Mouse (Mus musculus) midbrain, embryonic 12.5 days (tissue): ENCODE data around the gene Irs2. TPM values are rescaled to one million over a fixed set of nuclear protein-coding genes. Genes with fewer than 3 reads are reported as not detected.

ENCODE experiments used
- ATAC-seq: fragments of 200-750 bp; cut with Nextera tagmentation; 2 replicates; pipeline ENCODE4 v1.8.0; 2017; ENCODE audit warnings: low read depth, moderate TSS enrichment, moderate library complexity; ENCODE audit not compliant: low FRiP score
- H3K27ac ChIP-seq: fragments of 300-500 bp; sonication (generic); replicated peaks from 2 replicates; pipeline ENCODE4 v1.5.1; 2016; ENCODE audit warnings: mild to moderate bottlenecking
- H3K27me3 ChIP-seq: fragments of 300-500 bp; sonication (generic); 2 replicates; pipeline ENCODE4 v1.6.1; 2016; ENCODE audit warnings: mild to moderate bottlenecking
- H3K36me3 ChIP-seq: fragments of 300-500 bp; sonication (generic); 2 replicates; pipeline ENCODE4 v1.6.1; 2016
- H3K4me1 ChIP-seq: fragments of 300-500 bp; sonication (generic); 2 replicates; pipeline ENCODE4 v1.6.1; 2016
- H3K4me2 ChIP-seq: fragments of 300-500 bp; sonication (generic); replicated peaks from 2 replicates; pipeline ENCODE4 v1.6.1; 2016; ENCODE audit warnings: mild to moderate bottlenecking, moderate library complexity
- H3K4me3 ChIP-seq: fragments of 300-500 bp; sonication (generic); 2 replicates; pipeline ENCODE4 v1.5.1; 2016; ENCODE audit warnings: mild to moderate bottlenecking
- H3K9ac ChIP-seq: fragments of 300-500 bp; sonication (generic); replicated peaks from 2 replicates; pipeline ENCODE4 v1.6.1; 2016; ENCODE audit warnings: mild to moderate bottlenecking, moderate library complexity
- H3K9me3 ChIP-seq: fragments of 300-500 bp; sonication (generic); 2 replicates; pipeline ENCODE4 v1.6.1; 2016; ENCODE audit warnings: mild to moderate bottlenecking
- WGBS: fragments of 180-500 bp; shearing (Covaris S2); methylation state at CpG from one replicate; pipeline ENCODE4 v1.1.7; 2016; 5-methylcytosine and 5-hydroxymethylcytosine counted together
- polyA plus RNA-seq: library from polyadenylated mRNA; unstranded; fragments of >200 nt; fragmentation: Nextera tagmentation; extraction: Ambion mirVana; gene quantifications from 2 replicates; pipeline ENCODE4 v1.2.1, GENCODE M21; 2016

Gene Irs2
- polyA plus RNA-seq: 7.9 and 10.0 TPM in 2 replicates

DNA sequence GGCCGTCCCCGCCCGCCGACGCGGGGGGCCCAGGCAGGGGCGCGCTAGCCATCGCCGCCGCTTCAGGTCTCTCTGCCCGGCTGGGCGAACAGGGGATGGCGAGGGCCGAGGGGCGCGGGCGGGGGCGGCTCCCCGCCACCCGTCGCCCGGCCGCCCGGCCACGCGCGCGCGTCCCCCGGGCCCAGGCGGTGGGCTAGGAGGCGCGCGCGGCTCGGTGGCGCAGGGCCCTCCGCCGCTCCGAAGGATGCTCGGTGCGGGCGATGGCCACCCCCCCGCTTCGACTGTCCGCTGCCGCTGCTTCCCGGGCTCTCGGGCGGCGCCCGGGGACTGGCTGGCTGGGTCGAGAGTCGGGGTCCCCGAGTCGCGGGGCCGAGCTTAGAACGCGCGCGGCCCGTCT is at the start of gene Irs2:
Irs2 (minus strand) TSS at position 80 of the 397 bp plus-strand sequence.
- Histone ChIP-seq H3K4me2 (peak within 1 kb of the TSS; percentile 82), H3K4me1 (peaks cover 49% of the 10 kb centered on the region), H3K9me3 (no peaks in the 10 kb centered on the region), H3K27me3 (0 out of 2 replicates have a peak, but pooled peaks cover 10% of the 10 kb centered on the region), H3K36me3 (peaks cover 8% of the 10 kb centered on the region; the same call in 1 of the 2 replicates), H3K4me3 (peak within 1 kb of the TSS; percentile 84), H3K27ac (peak within 1 kb of the TSS; percentile 98), H3K9ac (peak within 1 kb of the TSS; percentile 89)
- ATAC-seq: no peak; the same call in 1 of the 2 replicates
- under 1% methylated on average over 50 of the region's 64 CpGs for WGBS

DNA sequence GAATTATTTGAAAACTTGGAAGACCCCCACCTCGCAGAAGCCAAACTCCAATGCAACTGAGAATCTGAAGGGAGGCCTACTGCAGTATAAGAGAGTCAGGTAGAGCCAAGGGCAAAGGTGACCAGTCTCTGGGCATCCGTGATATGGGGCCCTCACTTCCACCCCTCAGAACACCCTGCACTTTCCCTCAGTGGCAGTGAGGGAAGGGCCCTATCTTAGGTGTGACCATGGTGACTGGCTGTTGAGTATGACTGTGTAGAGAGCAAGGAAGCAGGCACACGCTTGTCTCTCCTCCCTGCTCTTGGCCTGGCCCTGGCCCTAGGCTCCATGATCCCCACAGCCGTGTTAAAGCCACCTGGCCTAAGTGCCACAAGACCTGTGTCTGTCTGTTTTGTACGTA is 48.4 kb upstream of the Irs2 start:
- Histone ChIP-seq H3K36me3 (no peaks in the 10 kb centered on the region), H3K4me2 (no peak overlapping the region), H3K9ac (no peak overlapping the region), H3K27ac (no peak overlapping the region), H3K27me3 (no peaks in the 10 kb centered on the region), H3K4me3 (no peak overlapping the region), H3K9me3 (no peaks in the 10 kb centered on the region), H3K4me1 (no peaks in the 10 kb centered on the region)
- no peak for ATAC-seq
- WGBS: 90% methylated on average over 5 of the region's 5 CpGs

DNA sequence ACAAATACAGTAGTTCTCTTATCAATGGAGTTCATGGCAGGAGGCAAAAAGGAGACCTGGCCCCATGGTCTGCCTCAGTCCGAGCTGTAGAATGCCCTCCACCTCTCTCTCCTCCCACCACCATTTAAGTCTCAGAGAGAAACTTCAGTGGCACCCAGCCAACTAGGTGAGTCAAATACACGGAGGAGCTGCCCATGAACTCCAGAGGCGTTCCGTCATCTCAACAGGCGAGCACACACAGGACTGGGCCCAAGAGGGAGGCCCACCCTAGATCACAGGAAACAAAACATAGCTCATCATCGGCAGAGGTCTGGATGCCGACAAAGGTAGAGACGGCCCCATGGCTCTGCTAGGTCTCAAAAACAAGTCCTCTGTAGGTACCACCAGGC is 47.9 kb upstream of the Irs2 start:
- ATAC-seq: no peak
- no peaks in the 10 kb centered on the region for H3K36me3 ChIP-seq
- H3K9ac ChIP-seq: no peak overlapping the region
- WGBS: 95% methylated on average over 8 of the region's 8 CpGs
- H3K27ac ChIP-seq: no peak overlapping the region
- no peak overlapping the region for H3K4me2 ChIP-seq
- no peaks in the 10 kb centered on the region for H3K4me1 ChIP-seq
- no peaks in the 10 kb centered on the region for H3K27me3 ChIP-seq
- H3K9me3 ChIP-seq: no peaks in the 10 kb centered on the region
- no peak overlapping the region for H3K4me3 ChIP-seq

DNA sequence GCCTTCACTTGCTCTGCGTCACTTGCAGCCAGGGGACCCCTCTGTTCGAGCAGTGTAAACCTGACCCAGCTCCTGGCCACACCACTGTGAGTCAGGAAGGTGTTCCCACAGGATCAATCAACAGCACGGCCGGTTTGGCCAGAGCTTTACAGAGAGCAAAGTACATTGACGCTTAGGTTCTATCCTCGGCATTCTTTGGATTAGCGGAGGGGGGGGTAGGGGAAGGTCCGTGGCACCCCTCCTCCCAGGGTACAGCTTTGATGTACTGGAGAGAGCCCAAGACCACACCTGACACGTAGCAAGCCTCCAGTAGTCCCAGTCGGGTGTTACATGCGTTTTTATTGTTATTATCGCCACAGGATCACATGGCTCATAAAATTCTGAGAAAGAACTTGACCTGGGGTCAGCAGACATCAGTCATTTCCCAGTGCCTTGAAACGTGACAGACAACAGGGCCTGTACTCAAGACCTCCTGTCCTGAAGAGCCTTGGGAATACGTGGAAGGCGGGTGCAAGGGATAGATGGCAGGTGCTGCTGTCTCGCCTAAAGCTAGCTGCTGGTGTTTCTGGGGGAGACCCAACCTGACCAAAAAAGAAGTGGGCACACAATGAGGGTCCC is 47.4 kb upstream of the Irs2 start:
- H3K9me3 ChIP-seq: no peaks in the 10 kb centered on the region
- H3K9ac ChIP-seq: no peak overlapping the region
- no peaks in the 10 kb centered on the region for H3K27me3 ChIP-seq
- H3K27ac ChIP-seq: no peak overlapping the region
- no peak overlapping the region for H3K4me2 ChIP-seq
- no peak for ATAC-seq
- H3K36me3 ChIP-seq: no peaks in the 10 kb centered on the region
- WGBS: 76% methylated on average over 16 of the region's 16 CpGs
- no peak overlapping the region for H3K4me3 ChIP-seq
- no peaks in the 10 kb centered on the region for H3K4me1 ChIP-seq

DNA sequence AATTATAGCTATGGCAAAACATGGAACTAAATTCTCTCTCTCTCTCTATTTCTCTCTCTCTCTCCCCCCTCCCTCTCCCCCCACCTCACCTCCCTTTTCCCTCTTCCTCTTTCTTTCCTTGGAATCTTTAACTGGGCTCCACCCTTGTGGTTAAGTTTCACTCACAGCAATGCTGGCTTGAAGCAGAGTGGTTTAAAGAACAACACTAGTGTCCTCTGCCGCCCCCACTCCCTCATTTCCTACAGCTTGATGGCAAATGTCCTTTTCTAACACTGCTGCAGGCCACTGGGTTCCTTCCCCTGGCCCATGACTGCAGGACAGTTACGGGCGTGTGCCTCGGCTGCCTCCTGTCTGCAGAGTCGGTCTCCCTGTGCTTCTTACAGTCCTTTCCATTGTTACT is 41.6 kb upstream of the Irs2 start:
- Histone ChIP-seq H3K36me3 (no peaks in the 10 kb centered on the region), H3K27ac (no peak overlapping the region), H3K4me1 (0 out of 2 replicates have a peak, but pooled peaks cover 3% of the 10 kb centered on the region), H3K4me3 (no peak overlapping the region), H3K27me3 (no peaks in the 10 kb centered on the region), H3K4me2 (no peak overlapping the region), H3K9me3 (no peaks in the 10 kb centered on the region), H3K9ac (no peak overlapping the region)
- 72% methylated on average over 5 of the region's 5 CpGs for WGBS
- no peak for ATAC-seq

DNA sequence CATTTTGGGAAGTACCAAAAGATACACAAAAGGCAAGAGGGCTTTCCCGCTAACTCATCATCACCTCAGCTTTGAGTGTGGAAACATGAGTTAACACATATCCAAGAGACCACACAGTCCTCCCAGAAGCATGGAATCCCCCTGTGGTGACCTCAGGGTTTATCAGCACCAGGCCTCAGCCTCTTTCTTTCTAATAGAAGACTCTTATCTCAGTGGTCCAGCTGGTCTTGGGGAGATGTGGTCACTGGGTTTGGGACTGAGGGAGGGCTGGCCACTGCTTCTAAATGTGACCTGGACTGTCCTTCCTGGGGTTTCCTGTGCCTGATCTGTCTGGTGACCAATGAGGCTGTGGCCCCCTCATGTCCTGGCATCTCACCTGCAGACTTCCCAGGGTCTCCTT is 39.6 kb upstream of the Irs2 start:
- Histone ChIP-seq H3K4me3 (no peak overlapping the region), H3K27me3 (no peaks in the 10 kb centered on the region), H3K9me3 (no peaks in the 10 kb centered on the region), H3K4me1 (peaks cover 3% of the 10 kb centered on the region; the same call in 1 of the 2 replicates), H3K36me3 (no peaks in the 10 kb centered on the region), H3K4me2 (no peak overlapping the region), H3K9ac (no peak overlapping the region), H3K27ac (no peak overlapping the region)
- no peak for ATAC-seq
- 90% methylated on average over 1 of the region's 1 CpGs for WGBS

DNA sequence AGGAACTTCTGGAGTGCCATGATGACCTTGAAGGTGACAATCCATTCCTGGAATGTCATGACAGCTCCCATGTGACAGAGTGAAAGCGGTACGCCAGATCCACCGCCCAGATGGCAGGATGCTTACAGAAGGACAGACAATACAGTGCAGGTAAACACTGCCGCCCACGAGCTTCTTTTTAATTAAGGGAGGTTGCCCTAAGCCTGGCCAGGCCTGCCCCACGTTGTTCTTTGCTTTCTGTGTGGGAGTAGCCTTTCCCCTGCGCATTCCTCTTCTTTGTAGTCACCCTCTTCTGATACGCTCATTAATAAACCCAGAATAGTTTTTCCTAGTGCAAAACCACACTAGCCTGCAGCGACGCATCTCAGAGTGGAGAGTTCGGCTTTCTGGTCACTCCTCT is 36.4 kb upstream of the Irs2 start:
- Histone ChIP-seq H3K27me3 (no peaks in the 10 kb centered on the region), H3K27ac (no peak overlapping the region), H3K4me2 (no peak overlapping the region), H3K36me3 (no peaks in the 10 kb centered on the region), H3K4me1 (peaks cover 3% of the 10 kb centered on the region; the same call in 1 of the 2 replicates), H3K9me3 (no peaks in the 10 kb centered on the region), H3K4me3 (no peak overlapping the region), H3K9ac (no peak overlapping the region)
- 78% methylated on average over 11 of the region's 11 CpGs for WGBS
- ATAC-seq: no peak

DNA sequence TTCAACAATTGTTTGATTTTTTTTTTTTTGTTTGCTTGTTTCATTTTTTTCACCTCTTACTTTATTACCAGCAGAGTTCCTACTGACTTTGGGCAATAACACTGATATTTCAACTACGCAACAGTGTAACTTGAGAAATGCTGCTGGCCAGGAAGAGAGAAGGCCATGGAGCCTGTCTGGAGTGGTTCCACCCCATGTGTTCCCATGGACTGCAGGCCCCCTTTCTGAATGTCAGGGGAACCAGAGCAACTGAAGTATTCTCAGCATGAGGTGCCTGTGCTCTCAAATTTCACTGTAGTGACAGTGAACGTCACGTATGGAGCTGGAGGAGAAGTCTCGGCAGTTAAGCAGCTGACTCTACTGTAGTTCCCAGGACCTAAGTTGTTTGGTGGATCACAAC is 35.3 kb upstream of the Irs2 start:
- WGBS: 62% methylated on average over 4 of the region's 4 CpGs
- Histone ChIP-seq H3K4me3 (no peak overlapping the region), H3K4me1 (no peaks in the 10 kb centered on the region; the same call in 1 of the 2 replicates), H3K9ac (no peak overlapping the region), H3K9me3 (no peaks in the 10 kb centered on the region), H3K27me3 (no peaks in the 10 kb centered on the region), H3K27ac (no peak overlapping the region), H3K4me2 (no peak overlapping the region), H3K36me3 (no peaks in the 10 kb centered on the region)
- ATAC-seq: no peak

DNA sequence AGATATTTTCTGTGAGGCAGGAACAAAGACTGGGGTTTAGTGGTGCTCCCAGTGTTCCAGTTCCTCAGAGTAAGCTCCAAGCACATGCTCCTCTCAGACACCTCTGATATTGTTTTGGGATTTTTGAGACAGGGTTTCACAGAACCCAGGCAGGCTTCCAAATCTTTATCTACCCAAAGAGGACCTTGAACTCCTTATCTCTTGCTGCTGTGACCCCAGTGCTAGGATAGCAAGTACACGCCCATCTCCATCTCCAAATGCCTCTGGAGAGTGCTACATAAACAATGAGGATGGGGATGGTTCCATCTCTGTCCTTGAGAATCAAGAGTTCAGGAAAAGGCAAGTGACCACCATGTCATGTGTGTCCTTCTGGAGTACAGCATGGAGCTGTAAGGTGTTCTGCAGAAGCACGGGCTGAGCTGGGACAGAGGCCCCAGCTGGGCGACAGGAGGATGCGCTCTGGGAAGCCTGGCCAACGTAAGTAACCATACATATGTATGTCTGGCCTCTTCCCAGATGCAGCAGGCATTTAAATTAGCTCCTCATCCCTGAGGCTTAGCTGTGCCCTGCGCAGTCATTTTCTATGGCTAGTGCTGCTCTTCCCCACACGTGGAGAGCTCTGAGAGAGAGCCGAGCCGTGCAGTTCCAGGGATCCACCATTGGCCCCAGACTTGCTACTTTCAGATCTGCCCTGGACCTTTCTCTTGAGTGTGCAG is 34.8 kb upstream of the Irs2 start:
- Histone ChIP-seq H3K9me3 (no peaks in the 10 kb centered on the region), H3K4me2 (no peak overlapping the region), H3K9ac (no peak overlapping the region), H3K4me1 (no peaks in the 10 kb centered on the region; the same call in 1 of the 2 replicates), H3K27ac (0 out of 2 replicates have a peak overlapping the region, but pooled peaks have one; percentile 6), H3K4me3 (no peak overlapping the region), H3K27me3 (no peaks in the 10 kb centered on the region), H3K36me3 (no peaks in the 10 kb centered on the region)
- 57% methylated on average over 9 of the region's 9 CpGs for WGBS
- ATAC-seq: peak; percentile 77

DNA sequence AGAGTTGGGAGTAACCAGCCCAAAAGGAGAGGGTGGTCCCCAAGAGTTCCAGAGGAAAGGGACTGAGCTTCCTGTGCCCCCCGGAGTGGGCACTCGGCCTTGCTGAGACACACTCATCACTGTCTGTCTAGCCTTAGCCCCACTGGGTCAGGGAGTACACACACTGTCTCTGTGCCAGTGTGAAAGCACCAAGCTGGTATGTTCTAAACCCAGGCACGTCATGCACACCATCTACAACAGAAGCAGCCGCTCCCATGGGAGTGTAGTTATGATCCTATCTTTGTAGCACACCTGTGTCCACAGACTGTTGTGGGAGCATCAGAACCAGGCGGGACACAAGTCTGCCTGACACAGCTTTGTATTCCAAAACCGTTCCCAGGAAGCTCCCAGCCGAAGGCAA is 31.8 kb upstream of the Irs2 start:
- Histone ChIP-seq H3K4me2 (no peak overlapping the region), H3K4me1 (peaks cover 16% of the 10 kb centered on the region), H3K27ac (no peak overlapping the region), H3K4me3 (no peak overlapping the region), H3K27me3 (no peaks in the 10 kb centered on the region), H3K36me3 (no peaks in the 10 kb centered on the region), H3K9ac (no peak overlapping the region), H3K9me3 (no peaks in the 10 kb centered on the region)
- no peak for ATAC-seq
- 83% methylated on average over 7 of the region's 7 CpGs for WGBS

DNA sequence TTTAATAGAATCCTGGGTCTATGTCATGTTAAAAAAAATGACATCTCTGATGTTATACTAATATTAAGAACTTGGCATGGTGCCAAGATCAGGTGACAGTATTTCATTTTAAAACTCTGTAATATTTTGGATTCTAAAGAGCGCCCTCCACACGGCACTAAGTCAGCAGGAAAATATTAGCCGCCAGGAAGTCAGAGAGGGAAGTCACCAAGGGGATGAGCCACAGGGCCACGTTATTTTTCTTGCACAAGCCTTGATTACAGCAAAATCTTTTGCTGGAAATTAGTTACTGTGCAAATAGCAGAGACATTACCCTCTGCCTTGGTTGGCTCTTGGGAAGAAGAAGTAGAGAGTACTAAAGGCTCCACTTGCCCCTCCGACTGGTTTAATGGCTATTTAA is 30.5 kb upstream of the Irs2 start:
- H3K27me3 ChIP-seq: no peaks in the 10 kb centered on the region
- H3K4me3 ChIP-seq: no peak overlapping the region
- H3K36me3 ChIP-seq: no peaks in the 10 kb centered on the region
- peaks cover 16% of the 10 kb centered on the region for H3K4me1 ChIP-seq
- H3K9ac ChIP-seq: no peak overlapping the region
- no peak overlapping the region for H3K27ac ChIP-seq
- 85% methylated on average over 5 of the region's 5 CpGs for WGBS
- ATAC-seq: no peak
- H3K4me2 ChIP-seq: no peak overlapping the region
- no peaks in the 10 kb centered on the region for H3K9me3 ChIP-seq

DNA sequence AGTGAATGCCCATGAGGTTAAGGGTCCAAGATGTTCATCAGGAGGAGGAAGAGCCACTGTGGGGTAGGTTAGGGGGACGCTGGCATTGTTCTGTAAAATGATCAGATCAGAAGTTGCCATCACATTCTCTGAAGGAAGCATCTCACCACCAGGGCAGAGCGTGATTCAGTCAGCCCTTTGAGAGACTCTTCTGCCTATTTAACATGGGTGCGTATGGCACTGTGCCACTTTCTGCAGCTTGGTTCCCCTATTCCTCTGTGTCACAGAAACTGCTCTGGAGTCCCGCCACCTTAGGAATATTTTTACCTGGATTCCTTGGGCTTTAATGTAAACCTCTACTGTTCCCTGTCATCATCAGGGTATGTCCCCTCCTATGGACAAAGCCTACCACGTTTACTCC is 30.1 kb upstream of the Irs2 start:
- Histone ChIP-seq H3K9ac (no peak overlapping the region), H3K27me3 (no peaks in the 10 kb centered on the region), H3K4me2 (no peak overlapping the region), H3K4me3 (no peak overlapping the region), H3K36me3 (no peaks in the 10 kb centered on the region), H3K9me3 (no peaks in the 10 kb centered on the region), H3K4me1 (peaks cover 16% of the 10 kb centered on the region), H3K27ac (no peak overlapping the region)
- 92% methylated on average over 5 of the region's 5 CpGs for WGBS
- ATAC-seq: no peak
